Mouse (Mus musculus) 3T3-L1 (cell line): Measurements from ENCODE around the gene Rpp25l.
A peak's percentile ranks its signal among the peaks of the same experiment; 100 is the strongest.
"Not testable (repeated sequence)": the region's sequence is repeated elsewhere in the genome, so short reads cannot be mapped to it uniquely, and the experiment has no call there.

Experiments used
- DNase-seq: peaks from one replicate; pipeline ENCODE4 v3.0.0-alpha.2; 2015; ENCODE audit warnings: low read depth, low spot score

Rpp25l gene

DNA sequence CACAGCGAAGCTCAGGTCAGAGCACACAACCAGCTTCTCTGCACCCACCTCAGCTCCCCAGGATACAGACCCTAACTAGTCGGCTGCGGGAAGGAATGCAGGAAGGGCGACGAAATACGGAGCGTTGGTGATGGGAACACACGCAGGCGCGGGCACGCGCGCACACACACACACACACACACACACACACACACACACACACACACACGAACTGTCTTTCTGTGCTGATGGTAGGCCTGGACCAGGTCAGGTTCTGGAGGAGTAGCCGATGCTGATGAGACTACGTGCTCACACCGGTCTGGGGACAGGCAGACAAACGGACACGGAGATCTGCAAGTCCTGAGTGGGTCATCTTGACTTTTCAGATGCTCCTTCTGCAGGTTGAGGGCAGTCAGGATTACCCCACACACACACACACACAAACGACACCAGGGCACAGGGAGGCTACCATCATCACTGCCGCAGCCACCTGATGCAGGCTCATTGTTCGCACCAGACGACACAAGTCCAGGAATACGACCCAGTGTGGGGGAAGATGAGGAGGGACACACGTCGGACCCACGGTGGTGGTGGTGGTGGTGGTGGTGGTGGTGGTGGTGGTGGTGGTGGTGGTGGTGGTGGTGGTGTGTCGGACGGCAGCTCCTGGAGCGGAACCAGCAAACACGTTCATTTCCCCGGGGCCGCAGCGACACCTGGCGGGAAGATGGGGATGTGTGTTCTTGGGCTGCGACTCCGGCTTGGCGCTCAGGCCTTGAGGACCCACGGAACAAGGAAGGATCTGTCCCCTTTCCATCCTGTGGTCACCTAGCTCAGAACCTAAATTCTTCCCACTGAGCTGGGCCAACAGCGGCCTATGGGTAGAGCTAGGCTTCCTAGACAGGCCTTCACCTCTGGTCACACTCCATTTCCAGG is 16.1 kb downstream of the Rpp25l start, which contains the start of gene Cntfr:
Gene Cntfr (minus strand): TSS at position 160 of the 912 bp plus-strand sequence.
- peak; percentile 41 for DNase-seq

GRCm38 (mm10) chr4:41696452-41696851 is 16.9 kb downstream of the Rpp25l start:
- DNase-seq, result not testable (repeated sequence)

GRCm38 (mm10) chr4:41695800-41696199 is 17.5 kb downstream of the Rpp25l start:
- DNase-seq, result not testable (repeated sequence)

GRCm38 (mm10) chr4:41693511-41693910 is 19.8 kb downstream of the Rpp25l start:
- DNase-seq, result not testable (repeated sequence)

DNA sequence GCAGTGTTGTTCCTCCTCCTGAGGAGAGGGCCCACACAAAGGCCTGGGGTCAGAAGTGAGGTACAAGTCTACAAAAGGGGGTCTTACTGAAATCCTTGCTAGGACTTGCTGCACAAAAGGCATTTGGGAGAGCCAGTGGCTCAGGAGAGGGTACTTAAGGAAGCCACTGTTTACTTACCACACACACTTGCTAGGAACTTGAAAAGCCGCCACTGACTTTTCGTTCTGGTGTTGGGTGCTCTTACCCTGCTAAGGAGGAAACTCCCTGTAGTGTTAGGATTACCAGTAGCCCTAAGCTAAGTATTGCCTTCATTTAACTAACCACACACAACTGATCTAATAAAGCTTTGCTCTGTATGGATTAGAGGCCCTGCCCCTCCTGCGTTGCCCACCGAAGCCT is 23.3 kb downstream of the Rpp25l start:
- not testable (repeated sequence) for DNase-seq

GRCm38 (mm10) chr4:41688562-41688961 is 24.8 kb downstream of the Rpp25l start:
- DNase-seq, result not testable (repeated sequence)

- not testable (repeated sequence) for DNase-seq
Measured at GRCm38 (mm10) chr4:41685882-41686492, 27.3 kb downstream of the Rpp25l start.

DNA sequence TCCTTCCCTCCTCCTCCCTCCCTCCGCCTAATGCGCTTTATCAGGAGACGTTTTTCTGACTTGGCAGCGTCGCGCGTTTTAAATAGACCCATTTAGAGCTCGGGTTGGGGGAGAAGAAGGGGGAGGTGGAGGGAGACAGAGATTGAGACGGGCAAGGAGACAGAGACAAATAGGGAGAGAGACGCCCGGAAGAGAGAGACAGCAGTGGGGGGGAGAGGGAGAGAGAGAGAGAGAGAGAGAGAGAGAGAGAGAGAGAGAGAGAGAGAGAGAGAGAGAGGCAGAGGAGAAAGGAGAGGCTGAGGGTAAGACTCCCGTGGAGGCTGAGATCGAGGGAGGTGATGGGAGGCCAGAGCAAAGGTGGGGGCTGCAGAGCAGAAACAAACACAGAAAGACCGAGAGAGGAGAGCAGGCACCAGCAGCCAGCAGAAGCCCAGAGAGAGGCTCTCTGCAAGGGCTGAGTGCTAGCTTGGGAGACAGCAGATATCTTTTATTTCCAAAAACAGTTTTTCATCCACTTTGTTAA is 28.3 kb downstream of the Rpp25l start:
- DNase-seq, result not testable (repeated sequence)

- DNase-seq, result not testable (repeated sequence)
Measured at GRCm38 (mm10) chr4:41684131-41684930, 29.0 kb downstream of the Rpp25l start.

GRCm38 (mm10) chr4:41683303-41683702 is 30.0 kb downstream of the Rpp25l start:
- not testable (repeated sequence) for DNase-seq

DNA sequence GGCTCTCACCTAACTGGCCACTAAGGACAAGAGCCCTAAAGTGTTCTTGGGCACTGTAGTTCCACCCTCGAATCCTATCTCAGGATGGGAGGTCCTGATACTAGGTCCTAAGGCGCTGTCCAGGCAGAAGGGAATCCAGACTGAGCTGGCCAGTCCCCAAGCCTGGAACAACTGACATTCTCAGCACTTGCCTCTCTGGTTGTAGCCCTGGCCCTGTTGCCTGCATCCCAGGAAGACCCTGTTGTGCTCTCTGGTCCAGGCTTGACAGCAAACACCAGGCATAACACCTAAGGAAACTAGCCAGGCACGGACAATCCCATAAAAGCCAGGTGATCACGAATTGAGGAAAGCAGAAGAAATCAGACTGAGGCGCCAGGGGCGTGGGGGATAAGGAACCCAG is 30.5 kb downstream of the Rpp25l start:
- DNase-seq, result no peak

GRCm38 (mm10) chr4:41681947-41682346 is 31.4 kb downstream of the Rpp25l start:
- no peak for DNase-seq

DNA sequence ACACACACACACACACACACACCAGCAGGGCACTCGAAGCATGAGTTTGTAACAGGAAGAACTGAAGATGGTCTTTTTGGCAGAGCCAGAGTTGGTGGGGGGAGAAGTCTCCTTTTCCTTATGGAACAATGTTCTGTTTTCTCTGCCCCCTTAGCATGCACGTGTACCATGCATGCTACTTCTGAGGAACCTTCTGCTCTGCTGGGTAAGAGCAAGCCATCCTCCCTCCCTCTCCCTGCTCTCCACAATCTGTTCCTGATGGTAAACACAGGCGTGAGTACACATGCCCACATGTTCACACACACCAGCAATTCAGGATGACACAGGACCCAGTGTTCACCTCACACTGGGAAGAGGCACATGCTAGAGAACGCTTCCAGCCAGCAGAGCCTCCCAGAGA is 32.2 kb downstream of the Rpp25l start:
- no peak for DNase-seq

DNA sequence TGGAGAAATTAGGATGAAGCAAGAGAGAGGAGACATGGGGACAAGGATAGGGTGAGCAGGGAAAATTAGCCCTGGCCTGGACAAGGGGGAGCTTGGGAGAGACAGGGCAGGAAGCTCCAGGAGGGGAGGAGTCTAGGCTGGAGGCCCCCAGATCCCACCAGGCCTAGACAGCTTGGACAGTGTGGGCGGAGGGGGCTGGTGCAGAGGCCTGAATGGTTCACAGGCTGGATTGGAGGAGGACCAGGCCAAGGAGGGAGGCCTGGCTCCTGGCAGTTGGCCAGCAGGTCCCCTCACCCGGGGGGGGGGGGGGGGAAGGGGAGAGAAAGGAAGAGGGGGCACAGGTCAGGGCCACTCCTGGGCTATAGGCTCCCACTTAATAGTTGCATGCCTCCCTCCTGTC is 34.0 kb downstream of the Rpp25l start:
- DNase-seq, result no peak

DNA sequence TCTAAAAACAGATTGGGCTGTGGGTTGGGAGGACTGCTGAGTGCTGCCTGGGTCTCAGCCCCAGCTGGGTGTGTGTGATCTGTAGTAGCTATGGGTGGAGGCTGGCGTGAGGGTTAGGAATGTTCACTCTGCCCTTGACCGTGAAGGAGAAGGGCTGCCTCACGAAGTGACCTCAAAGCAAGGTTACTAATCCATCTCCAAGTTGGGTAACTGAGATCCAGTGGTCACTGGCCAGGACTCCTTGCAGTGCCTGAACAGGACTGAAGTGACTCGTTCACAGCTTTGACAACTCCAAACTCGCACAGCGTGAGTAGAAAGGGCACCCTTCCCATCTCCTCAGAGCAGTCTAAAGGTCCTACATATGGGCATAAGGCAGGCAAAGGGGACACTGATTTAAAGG is 34.5 kb downstream of the Rpp25l start:
- no peak for DNase-seq

- no peak for DNase-seq
Measured at GRCm38 (mm10) chr4:41677006-41677629, 36.2 kb downstream of the Rpp25l start.

DNA sequence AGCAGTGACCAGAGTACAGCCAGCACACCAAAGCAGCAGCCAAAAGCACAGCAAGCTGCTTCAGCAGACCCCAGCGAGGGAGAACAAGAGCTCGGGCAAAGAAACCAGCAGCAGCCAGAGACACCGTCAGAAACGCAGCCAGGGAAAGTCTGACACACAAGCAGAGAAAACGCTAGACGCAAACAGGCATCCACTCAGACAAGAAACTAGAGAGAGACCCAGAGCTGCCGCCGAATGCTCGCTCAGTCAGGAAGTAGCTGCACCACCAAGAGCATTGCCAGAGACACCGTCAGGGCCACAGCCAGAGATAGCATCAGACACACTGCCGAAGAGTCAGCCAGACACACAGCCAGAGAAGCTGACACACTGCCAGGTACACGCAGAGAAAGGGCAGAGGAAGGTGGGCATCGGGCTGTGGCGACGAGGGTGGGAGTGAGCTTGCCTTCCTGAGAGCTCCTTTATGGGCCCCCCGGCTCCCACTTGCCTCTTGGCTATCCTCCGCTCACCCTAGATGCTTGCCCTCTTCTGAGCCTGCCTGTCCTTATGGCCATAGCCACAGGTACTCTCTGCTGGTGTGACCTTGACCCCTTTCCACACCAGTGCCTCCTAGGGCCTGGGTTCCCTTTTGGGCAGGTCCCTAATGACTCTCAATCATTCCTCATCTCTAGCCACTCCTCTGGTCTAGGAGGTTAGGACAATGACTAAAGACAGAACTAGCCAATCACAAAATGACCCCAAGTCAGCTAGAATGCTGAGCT is 36.9 kb downstream of the Rpp25l start:
- DNase-seq, result no peak

DNA sequence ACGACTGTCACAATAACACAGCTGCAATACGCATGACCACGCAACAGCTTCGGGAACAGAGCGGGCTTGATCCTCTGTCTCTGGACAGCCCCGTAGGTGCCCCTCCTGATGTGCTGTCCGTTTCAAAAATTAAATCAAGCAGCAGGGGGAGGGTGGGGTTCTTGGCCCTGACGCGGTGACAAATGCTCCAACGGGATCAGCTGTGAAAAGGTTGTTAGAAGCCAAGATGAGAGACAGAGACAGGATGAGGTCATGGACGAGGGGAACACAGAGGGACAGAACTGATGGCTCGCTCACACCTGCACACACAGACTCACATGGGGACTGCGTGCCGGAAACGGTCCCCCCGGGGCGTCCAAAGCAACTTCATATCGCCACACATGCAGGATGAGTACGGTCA is 40.1 kb downstream of the Rpp25l start:
- no peak for DNase-seq

DNA sequence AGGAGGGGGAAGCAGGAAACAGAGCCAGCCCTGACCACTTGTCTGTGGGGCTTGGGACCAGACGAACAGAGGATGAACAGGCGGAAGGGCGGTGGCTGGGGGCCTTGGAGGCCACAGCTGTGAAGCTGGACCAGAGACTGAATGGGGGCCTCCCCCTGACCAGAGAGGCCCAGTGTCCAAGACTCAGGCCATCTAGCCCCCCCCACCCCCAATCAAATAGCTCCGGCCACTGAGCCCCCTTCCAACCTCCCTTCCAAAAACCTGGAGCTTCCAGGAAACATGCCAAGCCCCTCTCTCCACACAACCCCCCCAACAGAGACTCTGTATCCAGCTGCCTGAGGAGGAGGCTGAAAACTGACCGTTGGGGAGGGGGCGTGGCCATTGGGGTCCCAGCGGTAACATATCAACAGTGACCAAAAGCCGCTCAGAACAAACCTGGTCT is 40.8 kb downstream of the Rpp25l start:
- DNase-seq, result no peak

DNA sequence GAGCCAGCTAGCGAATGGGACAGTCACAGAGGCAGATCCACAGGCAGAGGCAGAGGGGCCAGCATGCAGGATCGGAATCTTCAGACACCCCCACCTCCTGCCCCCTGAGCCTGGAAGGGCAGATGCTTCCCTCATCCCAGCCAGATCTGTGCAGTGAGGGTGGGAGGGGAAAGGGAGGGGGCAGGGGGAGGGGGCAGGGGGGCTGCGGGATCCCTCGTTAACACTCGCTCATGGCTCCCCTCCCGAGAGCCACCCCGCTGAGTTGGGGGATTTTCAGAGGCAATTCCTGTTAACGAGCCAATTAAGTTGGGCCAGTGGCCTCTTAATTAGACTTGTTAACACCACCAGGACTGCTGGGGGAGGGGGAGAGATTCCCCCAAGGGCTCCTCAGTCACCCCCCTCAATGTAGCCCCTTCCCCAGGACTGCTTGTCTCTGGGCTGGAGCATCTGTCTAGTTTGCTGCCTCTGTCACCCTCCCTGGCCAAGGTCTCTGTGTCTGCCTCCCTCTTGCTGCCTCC is 41.3 kb downstream of the Rpp25l start:
- no peak for DNase-seq
